Mouse (Mus musculus) neural tube, embryonic 14.5 days (tissue): ENCODE data around the gene Mmp14. TPM values are rescaled to one million over a fixed set of nuclear protein-coding genes. Genes with fewer than 3 reads are reported as not detected.

Experiments
- ATAC-seq: fragments of 200-750 bp; cut with Nextera tagmentation; 2 replicates; pipeline ENCODE4 v1.8.0; 2017; ENCODE audit warnings: low read depth, mild to moderate bottlenecking, moderate TSS enrichment, moderate library complexity
- H3K27ac ChIP-seq: fragments of 300-500 bp; sonication (generic); 2 replicates; pipeline ENCODE4 v1.5.1; 2014; ENCODE audit warnings: low read depth, mild to moderate bottlenecking, control low read depth, low read length, moderate library complexity, mixed read lengths
- H3K27me3 ChIP-seq: fragments of 300-500 bp; sonication (generic); 2 replicates; pipeline ENCODE4 v1.6.1; 2014; ENCODE audit warnings: low read length; ENCODE audit not compliant: control insufficient read depth, insufficient read depth
- H3K36me3 ChIP-seq: fragments of 300-500 bp; sonication (generic); 2 replicates; pipeline ENCODE4 v1.6.1; 2014; ENCODE audit warnings: low read length, mixed read lengths; ENCODE audit not compliant: control insufficient read depth, insufficient read depth
- H3K4me1 ChIP-seq: fragments of 300-500 bp; sonication (generic); 2 replicates; pipeline ENCODE4 v1.6.1; 2014; ENCODE audit warnings: low read length; ENCODE audit not compliant: control insufficient read depth, insufficient read depth
- H3K4me2 ChIP-seq: fragments of 300-500 bp; sonication (generic); 2 replicates; pipeline ENCODE4 v1.6.1; 2014; ENCODE audit warnings: mild to moderate bottlenecking, low read depth, low read length, control low read depth
- H3K4me3 ChIP-seq: fragments of 300-500 bp; sonication (generic); 2 replicates; pipeline ENCODE4 v1.5.1; 2014; ENCODE audit warnings: low read depth, low read length, control low read depth, mixed read lengths
- H3K9ac ChIP-seq: fragments of 300-500 bp; sonication (generic); replicated peaks from 2 replicates; pipeline ENCODE4 v1.6.1; 2014; ENCODE audit warnings: low read depth, mild to moderate bottlenecking, control low read depth, low read length, mixed read lengths
- H3K9me3 ChIP-seq: fragments of 300-500 bp; sonication (generic); 2 replicates; pipeline ENCODE4 v1.6.1; 2016; ENCODE audit warnings: low read length; ENCODE audit not compliant: control insufficient read depth
- WGBS: fragments of 180-500 bp; shearing (Covaris S2); extraction: QIAGEN DNeasy Blood & Tissue Kit; methylation state at CpG from one replicate; pipeline ENCODE4 v1.1.7; 2014; 5-methylcytosine and 5-hydroxymethylcytosine counted together
- polyA plus RNA-seq: library from polyadenylated mRNA; unstranded; fragments of >200 nt; fragmentation: Nextera tagmentation; extraction: Ambion mirVana; gene quantifications from 2 replicates; pipeline ENCODE4 v1.2.1, GENCODE M21; 2014

Gene Mmp14
- polyA plus RNA-seq, 1 experiment from 2014 or later: 24.7 TPM

DNA sequence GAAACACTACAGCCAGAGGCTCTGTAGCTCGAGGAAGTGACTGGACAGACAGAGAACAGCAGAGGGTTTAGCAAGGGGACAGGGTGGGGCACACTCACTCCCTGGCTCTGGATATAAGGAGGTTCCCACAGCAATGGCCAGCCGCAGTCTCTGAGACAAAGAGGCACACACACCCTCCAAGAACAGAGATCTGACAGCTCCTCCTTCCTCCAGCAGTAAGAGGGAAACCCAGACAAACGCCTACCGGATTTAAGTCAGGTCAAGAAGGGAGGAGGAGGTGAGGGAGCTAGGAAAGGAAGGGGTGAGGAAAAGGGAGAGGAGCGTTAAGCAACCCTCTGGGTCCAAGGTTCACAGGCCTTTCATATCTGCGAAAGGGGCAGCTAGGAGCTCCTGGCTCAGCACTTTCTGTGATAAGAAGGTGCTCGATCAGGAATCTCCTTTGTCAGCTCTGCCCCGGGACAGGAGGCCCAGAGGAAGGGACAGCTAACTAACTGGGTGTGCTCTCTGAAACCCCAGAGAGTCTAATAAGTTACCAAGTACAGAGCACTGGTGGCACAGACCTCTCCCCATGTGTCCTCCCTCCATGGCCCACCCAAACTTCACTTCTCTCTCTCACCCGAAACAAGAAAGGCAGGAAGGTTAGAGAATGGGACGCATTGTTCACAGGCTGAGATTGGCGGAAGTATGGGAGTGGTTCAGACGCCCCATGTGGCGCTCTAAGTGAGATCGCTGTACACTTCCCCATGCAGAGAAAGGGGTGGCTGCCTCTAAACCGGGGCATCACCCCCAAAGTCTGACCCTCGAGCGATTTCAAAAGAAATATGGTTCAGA is 21.2 kb upstream of the Mmp14 start:
- Histone ChIP-seq H3K4me1 (no peaks in the 10 kb centered on the region), H3K27ac (peak overlapping the region; percentile 39; the same call in 1 of the 2 replicates), H3K4me3 (no peak overlapping the region), H3K36me3 (no peaks in the 10 kb centered on the region), H3K4me2 (no peak overlapping the region), H3K9ac (no peak overlapping the region; the same call in 1 of the 2 replicates), H3K9me3 (no peaks in the 10 kb centered on the region), H3K27me3 (no peaks in the 10 kb centered on the region)
- ATAC-seq: no peak
- WGBS: 42% methylated on average over 17 of the region's 17 CpGs

DNA sequence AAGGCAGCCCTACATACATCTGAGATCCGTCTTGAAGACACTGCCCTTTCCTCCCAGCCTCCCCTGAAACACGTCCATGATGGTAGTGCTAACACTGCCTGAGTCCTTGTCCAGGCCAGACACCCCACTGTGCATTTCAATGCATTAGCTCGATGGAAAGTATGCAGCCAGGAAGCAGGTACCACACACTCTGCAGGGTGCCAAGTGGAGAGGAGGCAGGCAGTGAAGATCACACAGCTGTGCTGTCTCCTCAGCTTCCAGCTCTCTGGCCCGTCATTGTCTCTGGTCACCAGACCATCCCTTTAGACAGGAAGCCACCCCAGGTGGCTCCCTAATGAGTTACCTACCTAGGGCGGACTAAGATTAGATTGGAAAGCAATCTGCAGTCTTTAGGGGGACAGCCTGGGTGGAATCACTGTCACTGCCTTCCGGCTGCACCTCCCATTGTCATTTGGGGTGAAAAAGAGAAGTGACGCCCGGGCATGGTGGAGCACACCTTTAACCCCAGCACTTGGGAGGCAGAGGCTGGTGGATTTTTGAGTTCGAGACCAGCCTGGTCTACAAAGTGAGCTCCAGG is 19.3 kb upstream of the Mmp14 start:
- Histone ChIP-seq H3K4me1 (no peaks in the 10 kb centered on the region), H3K4me2 (no peak overlapping the region), H3K36me3 (no peaks in the 10 kb centered on the region), H3K9ac (no peak overlapping the region), H3K27me3 (no peaks in the 10 kb centered on the region), H3K4me3 (no peak overlapping the region), H3K9me3 (no peaks in the 10 kb centered on the region), H3K27ac (no peak overlapping the region)
- WGBS: 45% methylated on average over 9 of the region's 9 CpGs
- ATAC-seq: no peak

DNA sequence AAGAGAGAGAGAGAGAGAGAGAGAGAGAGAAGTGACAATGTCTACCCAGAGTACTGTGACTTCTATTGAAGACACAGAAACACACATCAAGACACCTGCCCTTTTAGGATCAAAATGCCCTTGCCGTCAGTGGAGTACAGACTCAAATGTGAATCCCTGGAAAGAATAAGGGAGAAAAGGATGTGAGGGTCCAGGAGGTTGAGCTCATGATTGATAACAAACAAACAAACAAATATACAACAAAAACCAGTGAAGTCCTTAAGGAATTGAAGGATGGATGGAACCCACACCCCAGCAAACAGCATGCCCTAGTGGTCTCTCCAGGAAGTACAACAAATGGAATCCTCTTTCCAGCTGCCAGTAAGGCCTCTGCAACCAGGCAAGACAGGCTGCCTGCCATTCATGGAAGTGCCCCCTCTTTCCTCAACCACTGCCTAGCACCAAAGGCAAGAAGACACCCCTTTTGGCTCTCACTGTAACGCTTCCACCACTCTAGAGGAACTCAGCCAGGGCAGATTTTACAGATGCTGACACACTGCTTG is 18.7 kb upstream of the Mmp14 start:
- 53% methylated on average over 2 of the region's 2 CpGs for WGBS
- H3K27ac ChIP-seq: no peak overlapping the region
- no peaks in the 10 kb centered on the region for H3K4me1 ChIP-seq
- H3K36me3 ChIP-seq: no peaks in the 10 kb centered on the region
- H3K4me3 ChIP-seq: no peak overlapping the region
- no peaks in the 10 kb centered on the region for H3K9me3 ChIP-seq
- ATAC-seq: no peak
- no peak overlapping the region for H3K9ac ChIP-seq
- H3K4me2 ChIP-seq: no peak overlapping the region
- no peaks in the 10 kb centered on the region for H3K27me3 ChIP-seq

DNA sequence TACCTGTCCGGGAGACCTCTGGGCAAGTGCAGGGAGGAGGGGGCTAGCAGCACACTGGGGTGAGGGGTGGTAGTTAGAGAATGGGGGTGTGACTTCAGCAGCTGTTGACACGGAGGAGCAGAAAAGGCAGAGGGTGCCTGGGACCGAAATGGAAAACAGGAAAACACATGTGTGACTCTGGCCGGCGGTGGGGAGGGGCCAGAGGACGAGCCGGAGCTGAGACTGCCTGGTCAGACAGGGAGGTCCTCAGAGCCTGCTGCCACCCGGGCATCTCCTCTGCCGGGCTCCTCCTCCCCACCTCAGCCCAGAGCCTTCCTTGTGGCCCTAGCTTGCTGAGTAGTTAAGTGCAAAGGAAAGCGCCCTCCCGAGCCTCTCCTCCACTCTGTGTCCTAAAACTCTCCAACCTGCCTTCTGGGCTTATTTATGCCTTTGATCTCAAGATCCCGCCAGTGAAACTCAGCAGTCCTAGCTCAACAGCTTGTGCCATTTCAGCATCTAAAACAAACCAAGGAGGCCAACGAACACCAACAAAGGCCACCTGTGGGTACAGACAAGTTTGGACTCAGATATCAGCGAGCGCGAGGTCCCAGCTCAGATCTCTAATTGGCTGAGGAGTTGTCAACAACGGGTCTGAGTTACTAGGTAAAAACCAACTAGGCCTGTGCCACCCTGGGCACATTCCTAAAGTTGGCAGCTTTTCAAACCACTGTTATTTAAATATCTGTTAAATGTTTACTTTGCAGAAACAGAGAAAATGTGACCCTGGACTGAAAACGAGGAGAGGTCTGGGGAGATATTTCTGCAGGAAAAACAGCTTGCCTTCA is 17.3 kb upstream of the Mmp14 start:
- WGBS: 13% methylated on average over 16 of the region's 18 CpGs
- no peaks in the 10 kb centered on the region for H3K36me3 ChIP-seq
- no peaks in the 10 kb centered on the region for H3K4me1 ChIP-seq
- H3K9me3 ChIP-seq: no peaks in the 10 kb centered on the region
- H3K27ac ChIP-seq: no peak overlapping the region
- 0 out of 2 replicates have a peak overlapping the region, but pooled peaks have one; percentile 1 for H3K4me2 ChIP-seq
- no peak overlapping the region for H3K4me3 ChIP-seq
- no peaks in the 10 kb centered on the region for H3K27me3 ChIP-seq
- ATAC-seq: no peak
- no peak overlapping the region for H3K9ac ChIP-seq

DNA sequence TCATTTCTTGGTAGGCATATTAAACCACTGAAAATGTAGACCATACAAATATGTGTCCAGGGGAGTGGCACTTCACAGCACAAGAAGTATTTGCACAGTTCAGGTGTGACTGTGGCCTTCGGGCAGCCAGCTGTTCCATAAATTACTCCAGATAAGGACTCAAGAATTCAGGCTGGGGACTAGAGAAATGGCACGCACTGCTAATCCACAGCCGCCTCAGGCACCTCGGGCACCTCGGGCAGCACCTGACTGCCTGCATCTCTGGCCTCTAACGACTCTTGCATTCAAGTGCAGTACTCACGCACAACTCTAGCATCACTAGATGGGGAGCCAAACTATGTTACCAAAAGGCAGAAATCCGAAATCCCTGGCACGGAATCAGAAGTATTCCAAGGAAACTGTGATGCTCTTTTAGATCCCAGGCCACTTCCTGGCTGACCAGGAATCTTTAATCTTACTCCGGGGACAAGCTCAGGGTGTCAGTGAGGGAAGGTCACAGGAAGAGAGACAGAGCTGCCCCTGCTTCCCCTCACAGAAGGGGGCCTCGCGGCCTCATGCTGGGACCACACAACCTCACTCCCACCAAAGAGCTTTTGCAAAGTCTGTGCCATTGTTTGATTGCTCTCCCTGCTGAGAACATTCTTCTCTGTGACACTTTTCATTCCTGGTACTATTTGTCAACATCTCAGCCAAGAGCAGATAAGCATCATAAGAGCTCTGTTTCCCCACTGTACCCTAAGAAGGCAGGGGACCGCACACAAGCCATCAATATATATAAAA is 16.0 kb upstream of the Mmp14 start:
- Histone ChIP-seq H3K27me3 (no peaks in the 10 kb centered on the region), H3K4me1 (no peaks in the 10 kb centered on the region), H3K4me3 (no peak overlapping the region), H3K9me3 (no peaks in the 10 kb centered on the region), H3K36me3 (no peaks in the 10 kb centered on the region), H3K9ac (no peak overlapping the region), H3K4me2 (no peak overlapping the region), H3K27ac (no peak overlapping the region)
- WGBS: 12% methylated on average over 13 of the region's 13 CpGs
- no peak for ATAC-seq

DNA sequence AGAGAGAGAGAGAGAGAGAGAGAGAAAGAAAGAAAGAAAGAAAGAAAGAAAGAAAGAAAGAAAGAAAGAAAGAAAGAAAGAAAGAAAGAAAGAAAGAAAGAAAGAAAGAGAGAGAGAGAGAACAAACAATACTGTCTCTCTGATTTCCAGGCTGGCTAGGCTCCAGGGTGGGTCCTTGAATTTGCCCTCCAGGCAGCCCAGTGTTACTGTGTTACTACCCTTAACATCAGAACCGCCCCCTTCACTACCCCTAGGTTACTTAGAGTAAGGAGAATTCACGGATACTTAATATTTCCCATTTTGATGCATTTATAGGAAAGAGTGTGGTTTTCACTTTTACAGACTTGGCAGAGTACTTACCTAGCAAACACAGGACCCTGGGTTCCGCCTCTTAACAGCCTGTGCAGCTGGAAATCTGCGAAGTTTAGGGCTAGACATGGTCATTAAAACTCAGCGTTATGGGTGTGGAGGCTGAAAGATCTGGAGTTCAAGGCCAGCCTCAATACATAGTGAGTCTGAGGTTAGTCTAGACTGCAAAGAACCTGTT is 15.1 kb upstream of the Mmp14 start:
- WGBS: 31% methylated on average over 5 of the region's 5 CpGs
- H3K36me3 ChIP-seq: no peaks in the 10 kb centered on the region
- no peaks in the 10 kb centered on the region for H3K9me3 ChIP-seq
- no peak overlapping the region for H3K4me3 ChIP-seq
- H3K9ac ChIP-seq: no peak overlapping the region
- H3K4me2 ChIP-seq: no peak overlapping the region
- H3K27me3 ChIP-seq: no peaks in the 10 kb centered on the region
- ATAC-seq: no peak
- H3K27ac ChIP-seq: no peak overlapping the region
- no peaks in the 10 kb centered on the region for H3K4me1 ChIP-seq

DNA sequence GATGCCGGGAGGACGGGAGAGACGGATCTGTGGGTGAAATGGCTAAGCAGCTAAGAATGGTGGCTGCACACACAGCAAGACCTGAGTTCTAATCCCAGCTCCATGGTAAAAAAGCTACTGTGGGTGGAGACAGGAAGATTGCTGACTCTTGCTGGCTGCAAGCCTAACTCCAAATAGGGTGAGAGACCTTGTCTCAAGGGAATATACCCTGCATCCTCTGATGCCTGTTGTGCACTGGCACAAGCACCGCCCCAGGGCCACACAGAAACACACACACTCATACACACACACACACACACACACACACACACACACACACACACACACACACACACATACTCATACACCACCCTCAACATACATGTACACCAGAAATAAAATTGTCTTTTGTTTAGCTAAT is 14.6 kb upstream of the Mmp14 start:
- 73% methylated on average over 4 of the region's 4 CpGs for WGBS
- no peaks in the 10 kb centered on the region for H3K27me3 ChIP-seq
- ATAC-seq: no peak

DNA sequence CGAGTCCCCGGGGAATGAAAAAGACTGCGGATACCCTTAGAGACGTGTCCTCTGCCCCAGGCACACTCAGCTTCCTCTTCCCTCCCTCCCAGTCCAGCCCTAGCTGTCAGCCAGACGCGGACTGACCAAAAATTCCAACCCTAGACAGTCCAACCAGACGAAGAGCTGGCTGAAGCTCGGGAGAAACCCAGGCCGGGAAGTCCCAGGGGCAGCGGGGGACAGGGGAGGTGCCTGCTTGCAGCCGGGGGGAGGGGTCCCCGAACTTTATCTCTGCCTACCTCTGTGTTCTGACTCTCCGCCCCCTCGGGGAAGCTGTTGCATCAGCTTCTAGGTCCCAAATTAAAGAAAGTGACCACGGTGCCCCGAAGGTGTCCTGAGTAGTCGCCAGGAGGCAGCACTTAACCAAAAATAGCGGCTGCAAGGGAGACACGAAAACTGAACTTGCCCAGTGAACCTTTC is 13.8 kb upstream of the Mmp14 start, which contains the start of gene Slc7a7:
Gene Slc7a7 (minus strand): TSS at position 158 of the 459 bp plus-strand sequence.
- Histone ChIP-seq H3K4me3 (no peak within 1 kb of the TSS), H3K9ac (no peak within 1 kb of the TSS), H3K4me1 (no peaks in the 10 kb centered on the region), H3K36me3 (no peaks in the 10 kb centered on the region), H3K4me2 (no peak within 1 kb of the TSS), H3K27ac (no peak within 1 kb of the TSS), H3K9me3 (no peaks in the 10 kb centered on the region), H3K27me3 (no peaks in the 10 kb centered on the region)
- no peak for ATAC-seq
- 8% methylated on average over 19 of the region's 19 CpGs for WGBS

More for the DNA sequence above, 14.6 kb upstream of the Mmp14 start:
- Histone ChIP-seq H3K36me3 (no peaks in the 10 kb centered on the region), H3K9ac (no peak overlapping the region), H3K27ac (no peak overlapping the region), H3K4me2 (no peak overlapping the region), H3K4me3 (no peak overlapping the region), H3K9me3 (no peaks in the 10 kb centered on the region), H3K4me1 (no peaks in the 10 kb centered on the region)
